In genomic region chr9:124312171-124313142, GRCm38 (mm10) we compare ENCODE assay signal across 8 mouse cellular contexts. TPM values are rescaled to one million over a fixed set of nuclear protein-coding genes. Genes with fewer than 3 reads are reported as not detected.
DNase-seq lines count a peak whose midpoint lies in the region; ATAC-seq lines count a peak whose summit lies in the region.

2010315B03Rik (minus strand) TSS chr9:124312696.

- H3K27me3 ChIP-seq in hindbrain, embryonic 11.5 days (ENCODE audit: control insufficient read depth, insufficient read depth, low read length), result no peaks in the 10 kb centered on the region

- H3K27ac ChIP-seq in hindbrain, embryonic 11.5 days (ENCODE audit: low read depth, low read length), result peak within 1 kb of the TSS; percentile 75

- DNase-seq in Muller cell, postnatal 12 days (ENCODE audit: inconsistent ontology term), result peak; percentile 85
- DNase-seq in cerebellum, adult 9-11 months, result peak; percentile 89
- DNase-seq in frontal cortex, adult 2 months (ENCODE audit: extremely low spot score in 1 of 2, low spot score in 1 of 2), result peak; percentile 88 to 92
- DNase-seq in hindbrain, embryonic 11.5 days (ENCODE audit: low spot score), result peak; percentile 79
- DNase-seq in layer of hippocampus, postnatal 10 days (ENCODE audit: low spot score in 2 of 2), result peak; percentile 78 to 85
- DNase-seq in lung, postnatal 10 days, result peak; percentile 92
- DNase-seq in ovary, postnatal 36 days (ENCODE audit: low spot score), result peak; percentile 79
- DNase-seq in thymus, postnatal 25 days, result peak; percentile 83

- H3K4me1 ChIP-seq in hindbrain, embryonic 11.5 days (replicated peaks; ENCODE audit: control insufficient read depth, insufficient read depth, low read length), result no peaks in the 10 kb centered on the region

- 4% methylated on average over 21 of the region's 22 CpGs for WGBS in hindbrain, embryonic 11.5 days

- peak within 1 kb of the TSS; percentile 64 for H3K4me3 ChIP-seq in hindbrain, embryonic 11.5 days (ENCODE audit: low read depth, low read length)

- no peaks in the 10 kb centered on the region for H3K36me3 ChIP-seq in hindbrain, embryonic 11.5 days (ENCODE audit: control insufficient read depth, insufficient read depth, low read length)

- H3K9ac ChIP-seq in hindbrain, embryonic 11.5 days (ENCODE audit: low read depth, low read length), result peak within 1 kb of the TSS; percentile 71

- no peaks in the 10 kb centered on the region for H3K9me3 ChIP-seq in hindbrain, embryonic 11.5 days (ENCODE audit: control insufficient read depth, low read length)

- ATAC-seq in hindbrain, embryonic 11.5 days (ENCODE audit: low FRiP score), result peak; percentile 99

- H3K4me2 ChIP-seq in hindbrain, embryonic 11.5 days (replicated peaks; ENCODE audit: low read depth, low read length), result peak within 1 kb of the TSS; percentile 52

RNA-seq across cellular contexts. Expression of gene 2010315B03Rik, which starts in this region (rescaled TPM):
- polyA plus RNA-seq in frontal cortex, adult 2 months (2012; rRNA removed), result 17.3 and 19.5 TPM in 2 replicates
- 4.8 and 7.8 TPM in 2 replicates for polyA plus RNA-seq in hindbrain, embryonic 11.5 days (2014; fragmentation: Nextera tagmentation; extraction: Ambion mirVana)
- total RNA-seq in layer of hippocampus, postnatal 10 days (2021), result 10 to 100 TPM; 14.7 to 18.2 TPM

Comparison
In these comparisons a context has a peak if more than half of its experiments do, and no peak if none do; other contexts are left out.
1. Peak in every context shown above with its lines: DNase-seq, ATAC-seq, H3K4me3 ChIP-seq and H3K27ac ChIP-seq.